Mouse (Mus musculus): ENCODE data around the gene Gm11096. TPM values are rescaled to one million over a fixed set of nuclear protein-coding genes. Genes with fewer than 3 reads are reported as not detected.

Gm11096 gene
- polyA plus RNA-seq (2016; fragmentation: Nextera tagmentation; extraction: Ambion mirVana) = not detected in 2 replicates

GRCm38 (mm10) chr17:81441463-81441862 is at the start of gene Gm11096:
Gene Gm11096, plus strand, starts transcription at chr17:81441763.
- Histone ChIP-seq H3K27ac (replicated peaks) (no peak within 1 kb of the TSS), H3K9me3 (no peaks in the 10 kb centered on the region), H3K4me1 (no peaks in the 10 kb centered on the region), H3K27me3 (replicated peaks; ENCODE audit: low read depth, poor library complexity, severe bottlenecking) (no peaks in the 10 kb centered on the region), H3K36me3 (replicated peaks) (no peaks in the 10 kb centered on the region), H3K4me3 (no peak within 1 kb of the TSS)
- no peak for DNase-seq (ENCODE audit: low spot score)

DNA sequence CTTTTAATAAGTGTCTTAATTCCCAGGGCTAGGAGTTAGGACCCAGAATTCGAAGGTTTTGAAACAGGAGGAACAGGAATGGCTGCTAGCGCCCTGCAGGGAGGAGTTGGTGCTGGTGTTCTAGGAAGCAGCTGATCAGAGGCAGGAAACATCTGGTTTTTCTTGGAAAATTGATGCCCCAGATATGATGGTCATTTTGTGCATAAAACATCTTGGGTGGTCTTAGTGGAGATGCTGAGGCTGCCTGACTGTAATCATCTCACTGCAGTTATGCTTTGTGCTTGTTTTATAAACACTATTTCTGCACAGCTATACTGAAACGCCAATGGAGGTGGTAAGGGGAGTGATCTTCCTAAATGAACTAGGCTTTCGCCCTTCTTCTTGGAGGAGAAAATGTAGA is 48.5 kb upstream of the Gm11096 start:
- Histone ChIP-seq H3K4me3 (no peak overlapping the region), H3K27ac (replicated peaks) (no peak overlapping the region), H3K4me1 (peaks cover 10% of the 10 kb centered on the region), H3K36me3 (replicated peaks) (no peaks in the 10 kb centered on the region), H3K9me3 (no peaks in the 10 kb centered on the region), H3K27me3 (replicated peaks; ENCODE audit: low read depth, poor library complexity, severe bottlenecking) (no peaks in the 10 kb centered on the region)
- no peak for DNase-seq (ENCODE audit: low spot score)
- 72% methylated on average over 4 of the region's 4 CpGs for WGBS

GRCm38 (mm10) chr17:81394124-81394523 is 47.4 kb upstream of the Gm11096 start:
- no peak for DNase-seq (ENCODE audit: low spot score)
- WGBS = 45% methylated on average over 2 of the region's 2 CpGs
- Histone ChIP-seq H3K36me3 (replicated peaks) (no peaks in the 10 kb centered on the region), H3K4me3 (no peak overlapping the region), H3K4me1 (peaks cover 10% of the 10 kb centered on the region), H3K9me3 (no peaks in the 10 kb centered on the region), H3K27me3 (replicated peaks; ENCODE audit: low read depth, poor library complexity, severe bottlenecking) (no peaks in the 10 kb centered on the region), H3K27ac (replicated peaks) (no peak overlapping the region)

DNA sequence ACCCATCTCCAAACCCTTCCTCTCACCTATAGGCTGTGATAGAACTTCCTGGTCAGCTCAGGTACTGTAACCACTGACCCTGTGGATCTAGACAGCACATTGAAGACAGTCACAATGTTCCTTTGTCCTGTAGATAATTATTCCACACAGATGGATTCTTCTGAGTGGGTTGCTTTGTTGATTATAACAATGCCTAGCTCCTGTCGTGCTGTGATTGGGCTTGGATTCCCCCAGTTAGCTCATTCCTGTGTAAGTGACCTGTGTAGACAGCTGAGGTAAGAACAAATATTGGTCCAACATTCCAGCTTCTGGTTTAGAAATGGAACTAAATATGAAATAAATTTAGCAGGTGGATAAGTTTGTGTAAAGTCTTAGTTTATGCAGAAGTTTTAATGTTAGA is 44.1 kb upstream of the Gm11096 start:
- no peak overlapping the region for H3K4me3 ChIP-seq
- peaks cover 10% of the 10 kb centered on the region for H3K4me1 ChIP-seq
- no peaks in the 10 kb centered on the region for H3K9me3 ChIP-seq
- H3K27me3 ChIP-seq (replicated peaks; ENCODE audit: low read depth, poor library complexity, severe bottlenecking) = no peaks in the 10 kb centered on the region
- H3K36me3 ChIP-seq (replicated peaks) = no peaks in the 10 kb centered on the region
- H3K27ac ChIP-seq (replicated peaks) = no peak overlapping the region
- DNase-seq (ENCODE audit: low spot score) = no peak
- 79% methylated on average over 1 of the region's 1 CpGs for whole genome bisulfite sequencing

DNA sequence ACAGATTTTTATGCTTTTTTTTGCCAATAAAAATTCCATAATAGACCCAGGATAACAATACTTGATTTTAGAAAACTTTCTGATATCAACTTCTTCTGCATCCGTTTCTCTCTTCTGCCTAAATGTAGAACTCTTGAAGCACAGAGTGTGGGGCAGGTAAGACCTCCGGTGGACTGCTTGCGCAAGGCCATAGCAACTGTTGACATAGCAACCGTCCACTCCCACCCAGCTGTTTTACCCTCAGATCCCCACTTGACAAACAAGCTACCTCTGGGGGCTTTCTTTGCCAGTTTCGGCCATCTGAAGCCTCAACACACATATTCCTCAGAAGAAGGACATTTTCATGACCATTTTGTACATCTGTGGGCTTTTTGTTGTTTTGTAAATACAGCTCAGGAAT is 41.2 kb upstream of the Gm11096 start:
- 71% methylated on average over 5 of the region's 5 CpGs for WGBS
- Histone ChIP-seq H3K27me3 (replicated peaks; ENCODE audit: low read depth, poor library complexity, severe bottlenecking) (no peaks in the 10 kb centered on the region), H3K27ac (replicated peaks) (no peak overlapping the region), H3K9me3 (no peaks in the 10 kb centered on the region), H3K36me3 (replicated peaks) (no peaks in the 10 kb centered on the region), H3K4me3 (no peak overlapping the region), H3K4me1 (0 out of 2 replicates have a peak, but pooled peaks cover 4% of the 10 kb centered on the region)
- DNase-seq (ENCODE audit: low spot score) = peak; percentile 32

DNA sequence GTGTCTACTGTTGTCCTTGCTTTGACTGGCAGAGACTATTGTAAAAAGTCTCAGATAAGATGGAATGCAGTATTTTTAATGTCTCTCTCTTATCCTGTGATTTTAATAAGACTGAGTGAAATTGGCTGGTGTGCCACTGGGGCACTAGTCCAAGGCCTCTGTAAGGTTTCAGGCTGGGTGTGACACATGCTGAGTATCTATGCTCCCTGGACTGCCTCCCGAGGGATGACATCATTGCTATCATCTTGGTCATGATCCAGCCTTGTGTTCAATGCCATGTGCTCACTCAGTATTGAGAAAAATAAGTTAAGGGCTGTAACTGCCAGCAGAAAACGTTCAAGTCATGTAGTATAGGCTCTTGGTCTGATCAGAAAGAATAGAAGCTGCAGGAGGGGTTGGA is 38.9 kb upstream of the Gm11096 start:
- no peaks in the 10 kb centered on the region; the same call in 1 of the 2 replicates for H3K36me3 ChIP-seq (replicated peaks)
- no peaks in the 10 kb centered on the region for H3K27me3 ChIP-seq (replicated peaks; ENCODE audit: low read depth, poor library complexity, severe bottlenecking)
- H3K27ac ChIP-seq (replicated peaks) = no peak overlapping the region
- H3K4me1 ChIP-seq = 0 out of 2 replicates have a peak, but pooled peaks cover 4% of the 10 kb centered on the region
- DNase-seq (ENCODE audit: low spot score) = no peak
- no peak overlapping the region for H3K4me3 ChIP-seq
- WGBS = 74% methylated on average over 2 of the region's 2 CpGs
- no peaks in the 10 kb centered on the region for H3K9me3 ChIP-seq

- Histone ChIP-seq H3K27ac (replicated peaks) (no peak overlapping the region), H3K27me3 (replicated peaks; ENCODE audit: low read depth, poor library complexity, severe bottlenecking) (no peaks in the 10 kb centered on the region), H3K9me3 (no peaks in the 10 kb centered on the region), H3K4me1 (0 out of 2 replicates have a peak, but pooled peaks cover 4% of the 10 kb centered on the region), H3K36me3 (replicated peaks) (no peaks in the 10 kb centered on the region; the same call in 1 of the 2 replicates), H3K4me3 (no peak overlapping the region)
- DNase-seq (ENCODE audit: low spot score) = no peak
- WGBS = 78% methylated on average over 4 of the region's 4 CpGs
Measured at GRCm38 (mm10) chr17:81403121-81403520, 38.4 kb upstream of the Gm11096 start.

DNA sequence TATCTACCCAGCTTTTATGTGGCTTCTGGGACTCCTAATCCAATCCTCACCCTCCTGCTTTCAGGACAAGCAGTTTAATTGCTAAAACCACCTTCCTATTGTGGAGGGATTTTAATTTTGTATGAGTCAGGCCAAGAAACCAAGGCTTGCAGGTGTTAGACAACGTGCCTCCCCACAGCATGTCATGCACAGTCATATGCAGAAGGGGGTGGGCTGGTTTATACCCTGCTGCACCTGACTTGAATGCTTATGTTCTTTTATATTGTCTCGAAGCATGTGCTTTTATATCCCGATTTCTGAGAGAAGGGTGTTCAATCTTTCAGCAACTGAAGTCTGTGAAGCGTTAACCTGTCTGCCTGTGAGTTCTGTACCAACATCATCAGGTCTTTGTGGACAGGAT is 37.3 kb upstream of the Gm11096 start:
- 82% methylated on average over 4 of the region's 4 CpGs for WGBS
- H3K4me3 ChIP-seq = no peak overlapping the region
- H3K36me3 ChIP-seq (replicated peaks) = no peaks in the 10 kb centered on the region; the same call in 1 of the 2 replicates
- H3K4me1 ChIP-seq = 0 out of 2 replicates have a peak, but pooled peaks cover 4% of the 10 kb centered on the region
- H3K27ac ChIP-seq (replicated peaks) = no peak overlapping the region
- no peak for DNase-seq (ENCODE audit: low spot score)
- no peaks in the 10 kb centered on the region for H3K9me3 ChIP-seq
- H3K27me3 ChIP-seq (replicated peaks; ENCODE audit: low read depth, poor library complexity, severe bottlenecking) = no peaks in the 10 kb centered on the region

DNA sequence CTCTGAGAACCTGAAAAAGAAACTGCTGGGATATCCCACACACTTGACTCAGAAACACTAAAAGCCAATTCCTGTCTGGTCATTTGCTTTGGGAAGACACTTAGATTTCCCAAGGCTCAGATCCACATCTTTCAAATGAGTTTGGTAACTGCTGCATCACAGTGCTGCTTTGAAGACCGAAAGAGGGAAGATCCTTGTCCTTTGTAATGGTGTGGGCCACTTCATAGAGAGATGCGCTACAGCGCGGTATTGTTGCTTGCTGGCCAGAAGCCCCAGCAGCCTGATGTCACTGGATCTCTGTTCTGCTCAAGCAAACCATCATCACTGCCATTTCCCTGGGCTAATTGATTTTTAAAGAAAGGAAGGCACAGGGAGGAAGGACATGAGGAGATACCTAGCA is 28.8 kb upstream of the Gm11096 start:
- WGBS = 95% methylated on average over 4 of the region's 4 CpGs

GRCm38 (mm10) chr17:81416361-81417114 is 25.0 kb upstream of the Gm11096 start:
- Histone ChIP-seq H3K4me1 (no peaks in the 10 kb centered on the region), H3K4me3 (no peak overlapping the region), H3K9me3 (no peaks in the 10 kb centered on the region), H3K27ac (replicated peaks) (no peak overlapping the region), H3K36me3 (replicated peaks) (no peaks in the 10 kb centered on the region), H3K27me3 (replicated peaks; ENCODE audit: low read depth, poor library complexity, severe bottlenecking) (no peaks in the 10 kb centered on the region)
- WGBS = 87% methylated on average over 6 of the region's 6 CpGs
- DNase-seq (ENCODE audit: low spot score) = no peak

More for the DNA sequence above, 28.8 kb upstream of the Gm11096 start:
- Histone ChIP-seq H3K27me3 (replicated peaks; ENCODE audit: low read depth, poor library complexity, severe bottlenecking) (no peaks in the 10 kb centered on the region), H3K4me3 (no peak overlapping the region), H3K9me3 (no peaks in the 10 kb centered on the region), H3K4me1 (no peaks in the 10 kb centered on the region), H3K27ac (replicated peaks) (no peak overlapping the region), H3K36me3 (replicated peaks) (no peaks in the 10 kb centered on the region; the same call in 1 of the 2 replicates)
- DNase-seq (ENCODE audit: low spot score) = no peak

DNA sequence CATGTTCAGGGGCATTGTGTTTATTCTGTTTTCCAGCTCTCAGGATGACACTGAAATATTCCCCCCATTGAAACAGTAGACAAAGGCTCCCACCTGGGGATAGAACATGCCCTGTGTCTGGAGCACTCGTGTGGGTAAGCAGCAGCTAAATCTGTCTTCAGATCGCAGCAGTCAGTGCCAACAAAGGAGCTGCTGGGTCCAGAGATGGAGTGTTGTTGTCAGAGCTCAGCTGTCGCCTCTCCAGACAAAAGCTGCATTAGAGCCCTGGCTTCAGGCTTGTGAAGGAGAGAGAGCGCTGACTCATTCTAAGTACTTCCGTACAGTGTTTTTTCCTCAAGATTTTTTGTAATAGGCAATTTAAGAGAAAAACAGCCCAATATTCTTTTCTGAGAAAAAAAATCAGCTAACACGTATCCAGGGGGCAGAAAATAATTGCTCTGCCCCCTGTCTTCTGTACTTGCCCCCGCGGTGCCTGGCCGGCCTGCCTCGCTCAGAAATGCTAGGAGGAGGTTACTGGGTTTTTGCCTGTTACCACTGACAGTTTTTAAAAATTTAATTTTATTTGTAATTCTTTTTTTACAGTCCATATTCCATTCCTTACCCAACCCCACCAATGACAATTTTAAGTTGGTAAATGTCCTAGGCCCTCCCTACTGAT is 21.6 kb upstream of the Gm11096 start:
- Histone ChIP-seq H3K27me3 (replicated peaks; ENCODE audit: low read depth, poor library complexity, severe bottlenecking) (no peaks in the 10 kb centered on the region), H3K4me1 (peaks cover 7% of the 10 kb centered on the region), H3K36me3 (replicated peaks) (no peaks in the 10 kb centered on the region), H3K9me3 (no peaks in the 10 kb centered on the region), H3K27ac (replicated peaks) (no peak overlapping the region), H3K4me3 (no peak overlapping the region)
- 74% methylated on average over 10 of the region's 10 CpGs for WGBS
- peak; percentile 15 for DNase-seq (ENCODE audit: low spot score)

DNA sequence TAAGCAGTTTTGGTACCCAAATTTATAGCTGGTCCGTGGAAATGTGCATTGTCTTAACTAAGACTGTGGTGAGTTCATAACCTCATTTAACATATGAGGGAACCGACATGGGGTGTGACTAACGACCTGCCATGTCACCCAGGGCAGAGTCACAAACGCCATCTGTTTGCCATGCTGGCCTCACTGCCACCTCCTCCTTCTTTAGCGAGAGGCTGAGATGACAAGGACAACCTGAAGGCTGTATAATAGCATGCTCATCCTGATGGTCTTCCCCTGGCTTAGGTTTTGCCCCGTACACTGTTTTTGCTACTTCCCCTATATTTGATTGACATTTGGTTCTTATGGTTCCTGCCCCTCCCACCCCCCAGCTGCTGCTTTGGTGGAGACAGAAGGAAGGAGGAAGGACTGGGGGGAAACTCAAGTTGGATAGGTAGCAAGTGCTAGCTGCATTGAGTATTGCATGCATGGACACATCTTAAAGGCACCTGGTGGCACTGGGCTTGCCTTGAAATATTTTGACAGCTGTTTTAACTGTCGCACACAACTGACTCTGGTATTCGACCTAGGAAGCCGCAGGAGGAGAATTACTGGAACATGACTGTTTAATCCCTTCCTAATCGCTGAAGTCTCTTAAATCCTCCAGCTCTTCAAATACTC is 17.2 kb upstream of the Gm11096 start:
- 0 out of 2 replicates have a peak, but pooled peaks cover 7% of the 10 kb centered on the region for H3K27me3 ChIP-seq (replicated peaks; ENCODE audit: low read depth, poor library complexity, severe bottlenecking)
- no peak overlapping the region for H3K27ac ChIP-seq (replicated peaks)
- DNase-seq (ENCODE audit: low spot score) = peak; percentile 10
- peaks cover 16% of the 10 kb centered on the region for H3K4me1 ChIP-seq
- WGBS = 55% methylated on average over 10 of the region's 10 CpGs
- H3K36me3 ChIP-seq (replicated peaks) = no peaks in the 10 kb centered on the region
- no peak overlapping the region for H3K4me3 ChIP-seq
- no peaks in the 10 kb centered on the region for H3K9me3 ChIP-seq
